Mouse (Mus musculus): ENCODE results near the gene Dbi. TPM values are rescaled to one million over a fixed set of nuclear protein-coding genes. Genes with fewer than 3 reads are reported as not detected.

The Dbi gene
- total and polyA plus RNA-seq, 2 experiments from 2014 or later = 533 to 1,729 TPM

DNA sequence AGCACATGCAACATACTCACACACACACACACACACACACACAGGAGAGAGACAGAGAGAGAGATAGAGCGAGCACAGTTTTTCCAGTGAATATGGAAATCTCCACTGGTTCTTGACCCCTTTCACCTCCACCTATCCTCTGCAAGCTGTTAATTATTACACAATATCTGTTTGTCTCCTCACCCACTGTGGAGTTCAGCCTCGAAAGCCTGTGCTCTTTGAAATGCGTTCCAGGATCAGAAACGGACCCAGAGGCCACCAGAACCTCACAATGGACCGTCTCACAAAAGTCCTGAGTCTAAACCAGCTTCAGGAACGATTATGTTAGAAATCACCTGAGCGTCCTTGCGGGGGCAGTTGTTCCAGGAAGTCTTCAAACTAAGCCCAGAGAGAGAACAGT is 54.7 kb downstream of the Dbi start:
- Histone ChIP-seq H3K4me1 (ENCODE audit: insufficient read depth) (no peaks in the 10 kb centered on the region), H3K9ac (no peak overlapping the region), H3K4me2 (ENCODE audit: low read depth) (no peak overlapping the region), H3K27me3 (ENCODE audit: insufficient read depth, low read length) (no peaks in the 10 kb centered on the region), H3K27ac (ENCODE audit: low read depth, low read length) (no peak overlapping the region), H3K36me3 (ENCODE audit: insufficient read depth) (no peaks in the 10 kb centered on the region), H3K9me3 (ENCODE audit: low read length) (no peaks in the 10 kb centered on the region), H3K4me3 (ENCODE audit: low read depth, low read length) (no peak overlapping the region)
- ATAC-seq (no peak), DNase-seq (no peak)
- 85% methylated on average over 8 of the region's 8 CpGs for WGBS
- no peak for TF ChIP-seq CTCF (IDR thresholded peaks at IDR 0.05; ENCODE audit: low read depth)

DNA sequence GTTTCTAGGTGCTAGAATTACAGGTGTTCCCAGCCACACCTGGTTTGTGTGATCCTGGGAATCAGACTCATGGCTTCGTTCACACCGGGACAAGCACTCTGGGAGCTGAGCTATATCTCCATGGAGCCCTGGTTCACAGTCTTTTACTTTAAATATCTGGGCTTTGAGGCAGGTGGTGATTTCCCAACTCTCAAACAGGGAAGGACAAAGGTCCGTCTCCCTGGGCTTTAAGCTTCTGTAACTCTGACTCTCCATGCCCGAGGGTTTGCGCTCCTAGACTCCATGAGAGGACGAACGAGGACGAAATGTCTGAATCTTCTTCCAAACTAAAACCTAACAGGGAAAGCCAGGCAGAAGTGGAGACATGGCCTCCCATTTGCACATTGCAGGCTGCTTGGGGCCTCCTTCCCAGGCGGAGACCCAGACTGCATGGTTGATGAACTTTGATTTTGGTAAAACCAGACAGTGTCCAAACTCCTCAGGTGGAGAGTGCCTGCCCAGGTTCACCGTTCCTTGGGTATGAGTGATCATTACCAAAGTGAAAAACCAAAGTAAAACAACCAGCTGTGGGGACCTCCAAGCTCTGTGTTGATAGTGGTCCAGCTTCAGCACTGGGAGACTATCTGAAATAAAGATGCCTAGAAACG is 56.7 kb downstream of the Dbi start:
- TF ChIP-seq CTCF (IDR thresholded peaks at IDR 0.05; ENCODE audit: low read depth) = no peak
- Histone ChIP-seq H3K9ac (no peak overlapping the region), H3K9me3 (ENCODE audit: low read length) (no peaks in the 10 kb centered on the region), H3K27ac (ENCODE audit: low read depth, low read length) (no peak overlapping the region), H3K36me3 (ENCODE audit: insufficient read depth) (no peaks in the 10 kb centered on the region), H3K4me3 (ENCODE audit: low read depth, low read length) (no peak overlapping the region), H3K4me2 (ENCODE audit: low read depth) (no peak overlapping the region), H3K27me3 (ENCODE audit: insufficient read depth, low read length) (no peaks in the 10 kb centered on the region), H3K4me1 (ENCODE audit: insufficient read depth) (no peaks in the 10 kb centered on the region)
- DNase-seq (no peak), ATAC-seq (no peak)
- WGBS = 92% methylated on average over 11 of the region's 11 CpGs

Other genes starting within 250 kb of the Dbi start
- gene Tmem177, start 207.9 kb downstream of the Dbi start, total RNA-seq (2014; rRNA removed) = 6.9 and 7.2 TPM in 2 replicates
- gene Tmem177, start 207.9 kb downstream of the Dbi start, polyA plus RNA-seq (2015; fragmentation: Nextera tagmentation; extraction: Ambion mirVana) = 4.1 and 5.4 TPM in 2 replicates
- gene Cfap221, start 123.8 kb downstream of the Dbi start, total RNA-seq (2014; rRNA removed) = 0.24 and 0.92 TPM in 2 replicates
- gene Cfap221, start 123.8 kb downstream of the Dbi start, polyA plus RNA-seq (2015; fragmentation: Nextera tagmentation; extraction: Ambion mirVana) = 0.28 and 1.1 TPM in 2 replicates
- 0.92 and 1.1 TPM in 2 replicates for gene Sctr, start 114.2 kb downstream of the Dbi start, total RNA-seq (2014; rRNA removed)
- gene Sctr, start 114.2 kb downstream of the Dbi start, polyA plus RNA-seq (2015; fragmentation: Nextera tagmentation; extraction: Ambion mirVana) = 0.31 and 1.1 TPM in 2 replicates
- gene Tmem37, start 47.0 kb downstream of the Dbi start, total RNA-seq (2014; rRNA removed) = 3.3 and 6.0 TPM in 2 replicates
- gene Tmem37, start 47.0 kb downstream of the Dbi start, polyA plus RNA-seq (2015; fragmentation: Nextera tagmentation; extraction: Ambion mirVana) = 6.8 and 9.7 TPM in 2 replicates
- gene 3110009E18Rik, start 109 bp upstream of the Dbi start, total RNA-seq (2014; rRNA removed) = 2.3 and 4.6 TPM in 2 replicates
- 16.7 and 24.2 TPM in 2 replicates for gene 3110009E18Rik, start 109 bp upstream of the Dbi start, polyA plus RNA-seq (2015; fragmentation: Nextera tagmentation; extraction: Ambion mirVana)
- 1.3 and 3.9 TPM in 2 replicates for gene Steap3, start 151.6 kb upstream of the Dbi start, total RNA-seq (2014; rRNA removed)
- gene Steap3, start 151.6 kb upstream of the Dbi start, polyA plus RNA-seq (2015; fragmentation: Nextera tagmentation; extraction: Ambion mirVana) = 3.9 and 4.4 TPM in 2 replicates
- 3.0 and 3.5 TPM in 2 replicates for gene C1ql2, start 219.5 kb upstream of the Dbi start, total RNA-seq (2014; rRNA removed)
- 1.5 and 3.0 TPM in 2 replicates for gene C1ql2, start 219.5 kb upstream of the Dbi start, polyA plus RNA-seq (2015; fragmentation: Nextera tagmentation; extraction: Ambion mirVana)